Mouse (Mus musculus): ENCODE results near the gene Rtl10. TPM values are rescaled to one million over a fixed set of nuclear protein-coding genes. Genes with fewer than 3 reads are reported as not detected.

Rtl10 gene
- total RNA-seq, 2 experiments from 2014 or later, result 8.6 TPM

- DNase-seq (ENCODE audit: low spot score in 2 of 2), result no peak
Observed at GRCm38 (mm10) chr16:18543151-18543829, 44.6 kb downstream of the Rtl10 start.

GRCm38 (mm10) chr16:18547891-18548290 is 49.2 kb downstream of the Rtl10 start:
- no peak for DNase-seq (ENCODE audit: low spot score in 2 of 2)

Other genes starting within 250 kb of the Rtl10 start
- gene Gm49776, start 240.6 kb upstream of the Rtl10 start, total RNA-seq (2021), result not detected
- 10 to 100 TPM; 35.9 to 44.0 TPM for gene Dgcr8, start 209.7 kb upstream of the Rtl10 start, total RNA-seq (2021)
- gene Tango2, start 150.8 kb upstream of the Rtl10 start, total RNA-seq (2021), result 100 to 1,000 TPM; 106 to 114 TPM
- gene Arvcf, start 150.7 kb upstream of the Rtl10 start, total RNA-seq (2021), result 10 to 100 TPM; 43.3 to 46.4 TPM
- 10 to 100 TPM; 19.5 to 22.1 TPM for gene Txnrd2, start 72.5 kb upstream of the Rtl10 start, total RNA-seq (2021)
- 10 to 100 TPM; 57.1 to 66.8 TPM for gene Comt, start 72.0 kb upstream of the Rtl10 start, total RNA-seq (2021)
- 1 to 10 TPM; 6.1 to 7.5 TPM for gene Gnb1l, start 188 bp upstream of the Rtl10 start, total RNA-seq (2021)
- 1 to 10 TPM; 1.2 to 1.5 TPM for gene Tbx1, start 91.8 kb downstream of the Rtl10 start, total RNA-seq (2021)
- gene Gp1bb, start 123.5 kb downstream of the Rtl10 start, total RNA-seq (2021), result 1 to 10 TPM; 2.1 to 3.0 TPM
- gene Gm49601, start 127.5 kb downstream of the Rtl10 start, total RNA-seq (2021), result 100 to 1,000 TPM; 138 to 159 TPM
- gene Sept5, start 131.1 kb downstream of the Rtl10 start, total RNA-seq (2021), result 100 to 1,000 TPM; 605 to 622 TPM